Comparison of ENCODE assay signal across 8 mouse cellular contexts in the genomic region with DNA sequence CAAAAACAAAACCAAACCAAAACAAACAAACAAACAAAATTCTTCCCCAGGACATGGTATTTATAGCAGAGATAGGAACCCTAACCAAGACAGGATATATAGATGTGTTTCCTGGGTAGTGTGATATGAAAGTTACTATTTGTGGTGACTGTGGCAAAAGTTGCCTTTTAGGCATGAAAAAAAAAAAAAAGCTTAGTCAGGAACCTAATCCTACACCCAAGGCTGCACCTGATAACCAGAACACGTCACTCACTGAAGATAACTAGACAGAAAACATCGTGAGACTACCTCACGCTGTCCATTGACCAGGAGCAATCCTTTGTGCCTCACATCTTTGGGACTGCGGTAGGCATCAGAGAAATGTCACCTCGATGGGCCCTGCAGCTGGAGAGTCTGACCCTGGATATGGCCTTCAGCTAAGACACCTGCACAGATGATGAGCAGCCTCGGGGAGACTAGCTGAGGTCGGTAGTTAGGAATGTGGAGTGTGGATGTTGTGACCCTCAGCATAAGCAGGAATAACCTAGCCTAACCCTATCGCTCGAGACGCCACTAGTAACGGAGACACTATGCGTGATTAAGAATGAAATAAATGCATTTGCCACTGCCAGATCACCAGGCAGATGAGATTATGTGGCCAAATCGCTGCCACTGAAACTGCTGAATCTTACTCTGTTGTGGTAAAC. TPM values are rescaled to one million over a fixed set of nuclear protein-coding genes. Genes with fewer than 3 reads are reported as not detected.
DNase-seq lines count a peak whose midpoint lies in the region; ATAC-seq and TF ChIP-seq lines count a peak whose summit lies in the region.

A gene (plus strand): TSS at position 249 of the 686 bp plus-strand sequence.

- H3K4me2 ChIP-seq in embryonic facial prominence, embryonic 15.5 days (replicated peaks), result peak within 1 kb of the TSS; percentile 39
- no peak within 1 kb of the TSS for H3K4me2 ChIP-seq in limb, embryonic 11.5 days (ENCODE audit: low read depth, severe bottlenecking)
- H3K4me2 ChIP-seq in stomach, embryonic 16.5 days (ENCODE audit: low read depth, low read length), result peak within 1 kb of the TSS; percentile 55

- H3K79me2 ChIP-seq in C2C12 (ENCODE audit: control insufficient read depth, insufficient read depth), result no peaks in the 10 kb centered on the region

- no peak for ATAC-seq in embryonic facial prominence, embryonic 15.5 days (ENCODE audit: insufficient number of reproducible peaks, low FRiP score, low TSS enrichment, low read depth)
- no peak for ATAC-seq in limb, embryonic 11.5 days (ENCODE audit: insufficient number of reproducible peaks, low FRiP score, low TSS enrichment, low read depth)
- no peak for ATAC-seq in stomach, embryonic 16.5 days (ENCODE audit: insufficient read depth, low FRiP score)

- H3ac ChIP-seq in C2C12 (ENCODE audit: control insufficient read depth, insufficient read length, low read depth), result peak within 1 kb of the TSS; percentile 40

- 0 out of 2 replicates have a peak within 1 kb of the TSS, but pooled peaks have one; percentile 3 for H3K9ac ChIP-seq in embryonic facial prominence, embryonic 15.5 days
- peak within 1 kb of the TSS; percentile 49 for H3K9ac ChIP-seq in limb, embryonic 11.5 days (ENCODE audit: low read length)
- H3K9ac ChIP-seq in stomach, embryonic 16.5 days (ENCODE audit: low read length), result peak within 1 kb of the TSS; percentile 62

- H3K27me3 ChIP-seq in C2C12 (ENCODE audit: control insufficient read depth, insufficient read depth, insufficient read length), result no peaks in the 10 kb centered on the region
- no peaks in the 10 kb centered on the region for H3K27me3 ChIP-seq in embryonic facial prominence, embryonic 15.5 days
- no peaks in the 10 kb centered on the region for H3K27me3 ChIP-seq in limb, embryonic 11.5 days (ENCODE audit: control insufficient read depth, insufficient read depth, low read length)
- no peaks in the 10 kb centered on the region for H3K27me3 ChIP-seq in stomach, embryonic 16.5 days (ENCODE audit: control insufficient read depth, insufficient read depth, low read length)

- no peaks in the 10 kb centered on the region for H3K9me3 ChIP-seq in embryonic facial prominence, embryonic 15.5 days (replicated peaks)
- no peaks in the 10 kb centered on the region for H3K9me3 ChIP-seq in limb, embryonic 11.5 days (ENCODE audit: control insufficient read depth, low read length)
- H3K9me3 ChIP-seq in stomach, embryonic 16.5 days (replicated peaks; ENCODE audit: control insufficient read depth, low read length), result no peaks in the 10 kb centered on the region

- 45% methylated on average over 13 of the region's 13 CpGs for WGBS in embryonic facial prominence, embryonic 15.5 days
- 72% methylated on average over 13 of the region's 13 CpGs for WGBS in limb, embryonic 11.5 days
- 55% methylated on average over 13 of the region's 13 CpGs for WGBS in stomach, embryonic 16.5 days

- intact Hi-C loops in heart, postnatal 14 days (cut with DNase I), result no loop called here

- H3K4me3 ChIP-seq in C2C12 (ENCODE audit: insufficient read depth, poor library complexity, severe bottlenecking), result no peak within 1 kb of the TSS
- H3K4me3 ChIP-seq in embryonic facial prominence, embryonic 15.5 days (replicated peaks), result peak within 1 kb of the TSS; percentile 26
- H3K4me3 ChIP-seq in limb, embryonic 11.5 days (ENCODE audit: low read depth, low read length), result no peak within 1 kb of the TSS; the same call in 1 of the 2 replicates
- peak within 1 kb of the TSS; percentile 38 for H3K4me3 ChIP-seq in stomach, embryonic 16.5 days (replicated peaks; ENCODE audit: low read length)

- no peak for TF ChIP-seq CTCF in C2C12 (IDR thresholded peaks at IDR 0.05; ENCODE audit: control insufficient read depth, insufficient read depth, insufficient read length)

- peaks cover 10% of the 10 kb centered on the region for H3K4me1 ChIP-seq in embryonic facial prominence, embryonic 15.5 days
- peaks cover 4% of the 10 kb centered on the region for H3K4me1 ChIP-seq in limb, embryonic 11.5 days (ENCODE audit: control insufficient read depth, insufficient read depth, low read length)
- peaks cover 8% of the 10 kb centered on the region; the same call in 1 of the 2 replicates for H3K4me1 ChIP-seq in stomach, embryonic 16.5 days (ENCODE audit: control insufficient read depth, insufficient read depth, low read length)

- peak; percentile 76 for DNase-seq in heart, adult 11 months
- no peak for DNase-seq in heart, postnatal 14 days
- DNase-seq in limb, embryonic 11.5 days (ENCODE audit: low spot score), result no peak
- DNase-seq in ovary, adult 18-20 months (ENCODE audit: low spot score), result no peak
- DNase-seq in spleen, postnatal 4 days (ENCODE audit: low spot score in 2 of 2), result no peak

- no peaks in the 10 kb centered on the region for H3K36me3 ChIP-seq in C2C12 (ENCODE audit: control insufficient read depth, insufficient read depth)
- H3K36me3 ChIP-seq in embryonic facial prominence, embryonic 15.5 days, result no peaks in the 10 kb centered on the region
- H3K36me3 ChIP-seq in limb, embryonic 11.5 days (ENCODE audit: control insufficient read depth, insufficient read depth, low read length), result no peaks in the 10 kb centered on the region
- H3K36me3 ChIP-seq in stomach, embryonic 16.5 days (ENCODE audit: control insufficient read depth, insufficient read depth, low read length), result no peaks in the 10 kb centered on the region

- no peaks in the 10 kb centered on the region for H3K79me3 ChIP-seq in C2C12 (ENCODE audit: low read depth)

- no peak within 1 kb of the TSS for H3K27ac ChIP-seq in embryonic facial prominence, embryonic 15.5 days (replicated peaks)
- H3K27ac ChIP-seq in limb, embryonic 11.5 days (replicated peaks; ENCODE audit: low read depth, low read length), result no peak within 1 kb of the TSS
- H3K27ac ChIP-seq in stomach, embryonic 16.5 days (ENCODE audit: low read length), result peak within 1 kb of the TSS; percentile 53; the same call in 1 of the 2 replicates

TF ChIP-seq in C2C12, 6 proteins besides CTCF, POLR2A, EP300 and RAD21:
- TF ChIP-seq CEBPB (IDR thresholded peaks at IDR 0.05; ENCODE audit: low read depth) (no peak), MYOD1 (IDR thresholded peaks at IDR 0.05; ENCODE audit: control insufficient read depth, insufficient read length, low read depth) (no peak), MAX (IDR thresholded peaks at IDR 0.05) (no peak), MYOG (IDR thresholded peaks at IDR 0.05; ENCODE audit: control insufficient read depth, extremely low read depth, insufficient read length) (no peak), USF1 (IDR thresholded peaks at IDR 0.05; ENCODE audit: low read depth) (no peak)

RNA-seq across cellular contexts. Expression of the gene that starts here (rescaled TPM):
- total RNA-seq in heart, postnatal 14 days (2021), result 1 to 10 TPM; 5.1 to 5.3 TPM
- polyA plus RNA-seq in C2C12 (2012; fragmentation: generic; extraction: Trizol), result 0.40 TPM
- polyA plus RNA-seq in embryonic facial prominence, embryonic 15.5 days (2015; fragmentation: Nextera tagmentation; extraction: Ambion mirVana), result 4.8 and 6.5 TPM in 2 replicates
- polyA plus RNA-seq in limb, embryonic 11.5 days (2014; fragmentation: Nextera tagmentation; extraction: Ambion mirVana), result 1.6 and 1.8 TPM in 2 replicates
- 7.8 and 8.1 TPM in 2 replicates for polyA plus RNA-seq in stomach, embryonic 16.5 days (2015; fragmentation: Nextera tagmentation; extraction: Ambion mirVana)

Comparison
In these comparisons a context has a peak if more than half of its experiments do, and no peak if none do; other contexts are left out.
1. H3K4me3 ChIP-seq: peak in embryonic facial prominence, embryonic 15.5 days (single experiment) and stomach, embryonic 16.5 days (single experiment); none in C2C12 (single experiment) and limb, embryonic 11.5 days (single experiment).
2. H3K9ac ChIP-seq: peak in every context shown above with its lines; median percentile 62 in stomach, embryonic 16.5 days; 49 in limb, embryonic 11.5 days; 3 in embryonic facial prominence, embryonic 15.5 days.